Mouse (Mus musculus) lung, embryonic 15.5 days (tissue): ENCODE measurements around the gene Mrpl28. TPM values are rescaled to one million over a fixed set of nuclear protein-coding genes. Genes with fewer than 3 reads are reported as not detected.
A peak's percentile ranks its signal among the peaks of the same experiment; 100 is the strongest.
"Not testable (repeated sequence)": the region's sequence is repeated elsewhere in the genome, so short reads cannot be mapped to it uniquely, and the experiment has no call there.

Experiments
- ATAC-seq: fragments of 200-750 bp; cut with Nextera tagmentation; 2 replicates; pipeline ENCODE4 v1.8.0; 2017; ENCODE audit warnings: moderate number of reproducible peaks, borderline replicate concordance; ENCODE audit not compliant: low FRiP score, low TSS enrichment; ENCODE audit errors: extremely low read depth
- H3K27ac ChIP-seq: fragments of 300-500 bp; sonication (generic); 2 replicates; pipeline ENCODE4 v1.5.1; 2015; ENCODE audit warnings: moderate library complexity, mild to moderate bottlenecking, inconsistent platforms
- H3K27me3 ChIP-seq: fragments of 300-500 bp; sonication (generic); 2 replicates; pipeline ENCODE4 v1.6.1; 2015; ENCODE audit warnings: inconsistent platforms
- H3K36me3 ChIP-seq: fragments of 300-500 bp; sonication (generic); 2 replicates; pipeline ENCODE4 v1.6.1; 2015; ENCODE audit warnings: inconsistent platforms
- H3K4me1 ChIP-seq: fragments of 300-500 bp; sonication (generic); 2 replicates; pipeline ENCODE4 v1.6.1; 2015; ENCODE audit warnings: inconsistent platforms
- H3K4me2 ChIP-seq: fragments of 300-500 bp; sonication (generic); 2 replicates; pipeline ENCODE4 v1.6.1; 2015; ENCODE audit warnings: inconsistent platforms, mild to moderate bottlenecking, moderate library complexity
- H3K4me3 ChIP-seq: fragments of 300-500 bp; sonication (generic); 2 replicates; pipeline ENCODE4 v1.5.1; 2015; ENCODE audit warnings: mild to moderate bottlenecking, inconsistent platforms
- H3K9ac ChIP-seq: fragments of 300-500 bp; sonication (generic); 2 replicates; pipeline ENCODE4 v1.6.1; 2015; ENCODE audit warnings: inconsistent platforms
- H3K9me3 ChIP-seq: fragments of 300-500 bp; sonication (generic); 2 replicates; pipeline ENCODE4 v1.6.1; 2016; ENCODE audit warnings: inconsistent platforms
- WGBS: fragments of 180-500 bp; shearing (Covaris S2); methylation state at CpG from one replicate; pipeline ENCODE4 v1.1.7; 2015; 5-methylcytosine and 5-hydroxymethylcytosine counted together
- polyA plus RNA-seq: library from polyadenylated mRNA; unstranded; fragments of >200 nt; fragmentation: Nextera tagmentation; extraction: Ambion mirVana; gene quantifications from 2 replicates; pipeline ENCODE4 v1.2.1, GENCODE M21; 2015

Gene Mrpl28
- polyA plus RNA-seq: 209 and 210 TPM in 2 replicates

- WGBS: under 1% methylated on average over 32 of the region's 32 CpGs
- peak within 1 kb of the TSS; percentile 58; the same call in 1 of the 2 replicates for H3K27ac ChIP-seq
Observed at GRCm38 (mm10) chr17:26123267-26123684, at the start of gene Mrpl28. Gene Mrpl28, plus strand, starts transcription at chr17:26123500.

DNA sequence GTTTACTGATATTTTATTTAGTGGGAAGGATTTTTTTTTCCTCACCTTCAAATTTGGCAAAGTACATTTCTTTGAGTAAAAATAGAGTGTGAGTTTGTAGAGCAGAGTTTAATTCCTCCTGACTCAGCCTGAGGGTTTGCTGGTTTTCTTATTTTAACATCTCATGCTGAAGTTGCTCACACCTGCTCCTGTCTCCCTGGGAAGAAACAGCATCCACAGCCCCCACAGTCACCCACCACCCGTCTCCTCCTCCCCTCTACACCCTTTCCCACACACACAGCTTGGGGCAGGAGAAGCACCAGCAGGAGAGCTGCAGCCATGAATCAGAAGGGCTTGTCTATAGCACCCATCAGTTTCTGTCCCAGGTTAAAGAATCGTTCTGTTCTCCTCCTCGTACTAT lies 48.1 kb upstream of the Mrpl28 start:
- Histone ChIP-seq H3K36me3 (no peaks in the 10 kb centered on the region), H3K9me3 (no peaks in the 10 kb centered on the region), H3K4me2 (no peak overlapping the region), H3K27ac (no peak overlapping the region), H3K4me3 (no peak overlapping the region), H3K9ac (no peak overlapping the region), H3K27me3 (peaks cover 10% of the 10 kb centered on the region; the same call in 1 of the 2 replicates), H3K4me1 (peaks cover under 1% of the 10 kb centered on the region)
- WGBS: 58% methylated on average over 3 of the region's 3 CpGs
- ATAC-seq: no peak

More at GRCm38 (mm10) chr17:26123267-26123684, at the start of gene Mrpl28:
- Histone ChIP-seq H3K36me3 (peaks cover 29% of the 10 kb centered on the region), H3K9ac (peak within 1 kb of the TSS; percentile 92), H3K4me1 (peaks cover 16% of the 10 kb centered on the region), H3K4me3 (peak within 1 kb of the TSS; percentile 90), H3K27me3 (peaks cover 16% of the 10 kb centered on the region), H3K4me2 (peak within 1 kb of the TSS; percentile 80), H3K9me3 (no peaks in the 10 kb centered on the region)
- ATAC-seq: peak; percentile 87

- H3K27ac ChIP-seq: no peak overlapping the region
- H3K9ac ChIP-seq: no peak overlapping the region
- no peaks in the 10 kb centered on the region for H3K9me3 ChIP-seq
- H3K27me3 ChIP-seq: no peaks in the 10 kb centered on the region
- H3K4me1 ChIP-seq: no peaks in the 10 kb centered on the region
- WGBS: 69% methylated on average over 2 of the region's 2 CpGs
- ATAC-seq: no peak
- H3K36me3 ChIP-seq: peaks cover 3% of the 10 kb centered on the region; the same call in 1 of the 2 replicates
- H3K4me3 ChIP-seq: no peak overlapping the region
- no peak overlapping the region for H3K4me2 ChIP-seq
Observed at GRCm38 (mm10) chr17:26078851-26079250, 44.4 kb upstream of the Mrpl28 start.

DNA sequence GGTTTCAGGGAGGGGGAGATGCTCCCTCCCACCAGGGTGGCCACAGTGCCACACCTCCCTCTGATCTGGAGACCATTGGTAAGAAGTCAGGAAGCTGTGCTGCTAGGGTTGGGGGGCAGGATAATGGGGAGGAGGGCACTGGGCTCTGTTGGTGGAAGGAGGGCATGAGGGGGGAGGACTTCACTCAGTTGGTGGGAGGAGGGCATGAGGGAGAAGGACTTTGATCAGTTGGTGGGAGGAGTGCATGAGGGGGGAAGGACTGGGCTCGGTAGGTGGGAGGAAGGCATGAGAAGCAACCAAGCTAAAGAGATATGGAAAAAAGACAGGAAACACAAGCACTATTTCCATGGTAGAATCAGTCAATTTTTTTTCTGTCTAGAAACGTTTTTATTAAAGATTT lies 42.4 kb upstream of the Mrpl28 start:
- no peaks in the 10 kb centered on the region for H3K9me3 ChIP-seq
- no peak overlapping the region for H3K4me2 ChIP-seq
- 32% methylated on average over 2 of the region's 2 CpGs for WGBS
- no peak overlapping the region for H3K4me3 ChIP-seq
- no peaks in the 10 kb centered on the region for H3K4me1 ChIP-seq
- H3K27me3 ChIP-seq: no peaks in the 10 kb centered on the region
- no peak overlapping the region for H3K9ac ChIP-seq
- ATAC-seq: no peak
- peaks cover 3% of the 10 kb centered on the region; the same call in 1 of the 2 replicates for H3K36me3 ChIP-seq
- H3K27ac ChIP-seq: no peak overlapping the region

GRCm38 (mm10) chr17:26087059-26087564 lies 36.2 kb upstream of the Mrpl28 start:
- H3K27me3 ChIP-seq: no peaks in the 10 kb centered on the region
- no peak overlapping the region for H3K9ac ChIP-seq
- no peak overlapping the region for H3K4me3 ChIP-seq
- ATAC-seq: no peak
- peaks cover 5% of the 10 kb centered on the region; the same call in 1 of the 2 replicates for H3K36me3 ChIP-seq
- 76% methylated on average over 9 of the region's 9 CpGs for WGBS
- peaks cover 4% of the 10 kb centered on the region; the same call in 1 of the 2 replicates for H3K4me1 ChIP-seq
- H3K27ac ChIP-seq: no peak overlapping the region
- H3K9me3 ChIP-seq: no peaks in the 10 kb centered on the region
- H3K4me2 ChIP-seq: no peak overlapping the region

- Histone ChIP-seq H3K4me1 (peaks cover 14% of the 10 kb centered on the region; the same call in 1 of the 2 replicates), H3K36me3 (peaks cover 5% of the 10 kb centered on the region; the same call in 1 of the 2 replicates), H3K9ac (peak within 1 kb of the TSS; percentile 59), H3K27ac (peak within 1 kb of the TSS; percentile 83), H3K4me2 (peak within 1 kb of the TSS; percentile 83), H3K4me3 (peak within 1 kb of the TSS; percentile 61), H3K27me3 (no peaks in the 10 kb centered on the region), H3K9me3 (no peaks in the 10 kb centered on the region)
- peak; percentile 95 for ATAC-seq
- 1% methylated on average over 32 of the region's 32 CpGs for WGBS
Observed at GRCm38 (mm10) chr17:26089905-26090632, 33.2 kb upstream of the Mrpl28 start, which contains the start of gene Decr2. Gene Decr2, minus strand, starts transcription at chr17:26090337.

- Histone ChIP-seq H3K4me3 (peak overlapping the region; percentile 68), H3K36me3 (peaks cover 5% of the 10 kb centered on the region; the same call in 1 of the 2 replicates), H3K9ac (peak overlapping the region; percentile 74), H3K4me2 (peak overlapping the region; percentile 83), H3K4me1 (peaks cover 12% of the 10 kb centered on the region; the same call in 1 of the 2 replicates), H3K27ac (peak overlapping the region; percentile 72), H3K9me3 (no peaks in the 10 kb centered on the region), H3K27me3 (no peaks in the 10 kb centered on the region)
- no peak for ATAC-seq
- WGBS: 19% methylated on average over 9 of the region's 9 CpGs
Observed at GRCm38 (mm10) chr17:26094531-26095110, 28.7 kb upstream of the Mrpl28 start.

DNA sequence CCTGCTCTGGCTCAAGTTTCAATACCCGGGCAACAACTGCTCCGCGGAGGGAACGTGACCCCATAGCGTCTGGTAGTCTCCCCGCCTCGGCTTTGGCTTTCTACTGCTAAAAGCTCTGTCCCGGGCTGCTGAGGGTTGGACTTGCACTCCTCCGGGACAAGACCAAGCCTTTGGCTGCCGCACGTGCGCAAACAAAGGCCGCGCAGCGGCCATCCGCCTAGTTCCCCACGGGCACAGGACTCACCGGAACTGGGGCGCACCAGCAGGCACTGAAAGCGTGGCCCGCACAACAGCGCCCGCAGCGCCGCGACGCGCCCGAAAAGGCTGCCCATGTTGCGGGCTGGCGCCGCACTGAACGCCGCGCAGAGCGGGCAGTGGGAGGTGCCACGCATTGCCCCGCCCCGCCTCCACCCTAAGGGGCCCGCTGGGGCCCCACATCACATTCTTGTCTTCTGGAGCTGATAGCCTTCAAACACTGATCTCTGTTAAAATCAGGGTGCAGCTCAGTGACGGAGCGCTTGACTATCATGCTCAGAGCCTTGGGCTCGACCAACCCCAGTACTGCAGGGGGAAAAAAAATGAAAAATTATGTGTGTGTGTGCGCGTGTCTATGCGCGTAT lies 28.1 kb upstream of the Mrpl28 start, which contains the start of gene Nme4:
Gene Nme4, minus strand, starts transcription at position 482 of the 620 bp plus-strand sequence.
- H3K4me2 ChIP-seq: peak within 1 kb of the TSS; percentile 83
- peak within 1 kb of the TSS; percentile 74 for H3K9ac ChIP-seq
- peaks cover 5% of the 10 kb centered on the region; the same call in 1 of the 2 replicates for H3K36me3 ChIP-seq
- H3K4me3 ChIP-seq: peak within 1 kb of the TSS; percentile 68
- H3K27me3 ChIP-seq: no peaks in the 10 kb centered on the region
- H3K9me3 ChIP-seq: no peaks in the 10 kb centered on the region
- 1% methylated on average over 47 of the region's 47 CpGs for WGBS
- peak; percentile 68 for ATAC-seq
- peak within 1 kb of the TSS; percentile 72 for H3K27ac ChIP-seq
- H3K4me1 ChIP-seq: 0 out of 2 replicates have a peak, but pooled peaks cover 10% of the 10 kb centered on the region

DNA sequence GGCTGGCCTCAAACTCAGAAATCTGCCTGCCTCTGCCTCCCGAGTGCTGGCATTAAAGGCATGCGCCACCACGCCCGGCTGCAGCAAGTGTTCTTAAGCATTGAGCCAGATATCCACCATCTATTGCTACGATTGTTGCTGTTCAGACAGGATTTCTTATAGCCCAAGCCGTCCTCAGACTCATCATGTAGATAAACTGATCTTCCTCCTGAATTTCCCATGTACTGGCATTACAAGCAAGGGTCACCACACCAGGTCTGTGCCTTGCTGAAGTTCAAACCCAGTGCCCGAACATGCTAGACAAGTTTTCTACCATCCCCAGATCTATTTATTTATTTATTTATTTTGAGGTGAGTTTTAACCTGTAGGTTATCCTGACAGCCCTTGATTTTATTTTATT lies 24.8 kb upstream of the Mrpl28 start:
- H3K27ac ChIP-seq: no peak overlapping the region
- H3K27me3 ChIP-seq: no peaks in the 10 kb centered on the region
- H3K9ac ChIP-seq: no peak overlapping the region
- no peak overlapping the region for H3K4me2 ChIP-seq
- no peaks in the 10 kb centered on the region for H3K36me3 ChIP-seq
- no peaks in the 10 kb centered on the region for H3K9me3 ChIP-seq
- WGBS: 84% methylated on average over 7 of the region's 7 CpGs
- 0 out of 2 replicates have a peak, but pooled peaks cover 10% of the 10 kb centered on the region for H3K4me1 ChIP-seq
- no peak for ATAC-seq
- no peak overlapping the region for H3K4me3 ChIP-seq

- not testable (repeated sequence) for H3K27me3 ChIP-seq, H3K4me3 ChIP-seq, H3K9ac ChIP-seq, H3K36me3 ChIP-seq, ATAC-seq, H3K27ac ChIP-seq, H3K4me2 ChIP-seq, H3K4me1 ChIP-seq, H3K9me3 ChIP-seq
- WGBS: 65% methylated on average over 3 of the region's 3 CpGs
Observed at GRCm38 (mm10) chr17:26099316-26099715, 24.0 kb upstream of the Mrpl28 start.

DNA sequence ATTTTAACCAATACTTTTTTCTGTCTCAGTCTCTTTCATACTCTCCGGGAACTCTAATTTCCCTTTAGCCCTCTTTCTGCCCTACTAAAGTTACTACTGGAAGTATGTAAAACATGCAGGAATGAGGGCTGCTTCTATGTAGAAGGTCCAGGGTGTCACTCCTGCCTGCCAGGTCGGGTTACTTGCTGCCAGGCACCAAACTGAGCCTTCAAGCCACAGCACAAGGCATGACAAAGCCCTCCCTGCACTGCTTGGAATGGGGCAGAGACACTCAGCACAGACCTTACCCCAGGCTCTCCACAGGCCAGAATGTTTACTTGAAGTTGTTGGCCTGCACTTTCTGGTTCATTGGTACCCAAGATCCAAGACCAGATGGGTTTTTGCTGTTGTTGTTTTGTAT lies 23.1 kb upstream of the Mrpl28 start:
- no peak overlapping the region for H3K27ac ChIP-seq
- no peak overlapping the region for H3K4me2 ChIP-seq
- 0 out of 2 replicates have a peak, but pooled peaks cover 2% of the 10 kb centered on the region for H3K27me3 ChIP-seq
- 49% methylated on average over 2 of the region's 2 CpGs for WGBS
- H3K4me1 ChIP-seq: no peaks in the 10 kb centered on the region
- no peak overlapping the region for H3K9ac ChIP-seq
- no peaks in the 10 kb centered on the region for H3K36me3 ChIP-seq
- no peak for ATAC-seq
- H3K4me3 ChIP-seq: no peak overlapping the region
- no peaks in the 10 kb centered on the region for H3K9me3 ChIP-seq
